Mouse (Mus musculus): ENCODE results near the gene Utf1. TPM values are rescaled to one million over a fixed set of nuclear protein-coding genes. Genes with fewer than 3 reads are reported as not detected.

The Utf1 gene
- polyA plus RNA-seq, 2 experiments from 2014 or later, result 0.90 to 2.2 TPM

DNA sequence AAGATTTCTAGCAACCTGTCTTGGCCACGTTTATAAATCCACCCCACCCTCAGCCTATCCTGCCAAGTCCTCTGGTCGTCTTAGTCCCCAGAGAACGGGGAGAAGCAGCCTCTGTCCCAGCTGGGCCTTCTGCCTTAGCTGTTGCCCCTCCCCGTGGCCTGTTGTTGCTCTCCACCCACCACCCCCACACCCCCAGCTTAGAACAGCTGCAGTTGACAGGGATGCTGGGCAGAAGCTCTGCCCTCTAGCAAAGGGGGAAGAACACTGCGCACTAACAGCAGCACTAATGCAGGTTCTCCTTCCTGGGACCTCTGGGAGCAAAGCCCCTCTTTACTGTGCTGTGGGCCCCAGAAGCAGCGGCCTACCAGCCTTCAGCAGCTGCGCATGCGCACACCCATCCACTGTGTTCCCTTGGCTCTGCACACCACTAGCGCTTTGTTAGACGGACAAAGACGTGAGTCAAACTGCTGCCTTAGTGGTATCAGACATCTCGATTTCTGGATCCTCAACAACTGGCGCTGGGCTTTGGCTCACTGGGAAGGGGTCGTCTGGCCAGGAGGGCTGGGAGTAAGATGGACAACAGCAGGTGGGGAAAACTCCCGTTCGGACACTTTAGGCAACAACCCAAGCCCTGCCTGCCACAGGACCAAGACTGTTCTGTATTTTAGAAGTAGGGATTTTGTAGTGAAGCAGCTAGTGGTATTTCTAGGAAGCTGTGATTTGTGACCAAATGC is 2.9 kb upstream of the Utf1 start:
- no peak for ATAC-seq

GRCm38 (mm10) chr7:139944291-139945240 is 977 bp downstream of the Utf1 start:
- ATAC-seq, result peak; percentile 10

DNA sequence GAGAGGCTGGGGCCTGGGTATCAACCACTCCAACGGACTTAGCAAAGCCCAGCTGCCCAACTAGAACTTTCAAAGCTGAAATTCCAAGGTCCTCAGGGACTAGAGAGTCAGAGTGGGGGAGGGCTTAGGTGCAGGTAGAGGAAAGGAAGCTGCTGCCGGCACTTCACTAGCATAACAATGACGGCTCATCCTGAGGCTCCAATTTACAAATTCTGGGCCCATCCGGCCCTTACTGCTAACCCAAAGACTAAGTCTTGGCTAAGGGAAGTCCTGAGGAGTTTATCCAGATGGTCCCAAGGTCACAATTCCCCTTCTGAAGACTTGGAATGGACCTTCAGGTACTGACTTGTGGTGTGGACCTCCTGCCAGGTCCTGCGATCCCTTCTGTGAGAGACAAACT is 1.9 kb downstream of the Utf1 start:
- no peak for ATAC-seq

DNA sequence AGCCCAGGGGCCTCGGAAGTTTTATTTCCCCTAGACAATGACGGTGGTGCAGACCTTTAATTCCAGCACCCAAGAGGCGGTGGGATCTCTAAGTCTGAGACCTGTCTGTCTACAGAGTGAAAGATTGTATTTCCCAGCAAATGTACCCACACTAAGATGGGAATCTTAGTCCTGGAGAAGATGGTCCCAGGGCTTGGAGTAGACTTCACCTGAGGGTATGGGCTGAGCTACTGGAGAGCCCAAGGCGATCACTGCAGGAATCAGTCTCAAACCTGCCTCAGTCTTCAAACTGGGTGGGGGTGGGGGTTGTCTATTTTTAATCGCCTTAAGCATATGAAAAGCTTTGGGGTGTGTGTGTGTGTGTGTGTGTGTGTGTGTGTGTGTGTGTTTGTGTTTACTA is 2.4 kb downstream of the Utf1 start:
- no peak for ATAC-seq

DNA sequence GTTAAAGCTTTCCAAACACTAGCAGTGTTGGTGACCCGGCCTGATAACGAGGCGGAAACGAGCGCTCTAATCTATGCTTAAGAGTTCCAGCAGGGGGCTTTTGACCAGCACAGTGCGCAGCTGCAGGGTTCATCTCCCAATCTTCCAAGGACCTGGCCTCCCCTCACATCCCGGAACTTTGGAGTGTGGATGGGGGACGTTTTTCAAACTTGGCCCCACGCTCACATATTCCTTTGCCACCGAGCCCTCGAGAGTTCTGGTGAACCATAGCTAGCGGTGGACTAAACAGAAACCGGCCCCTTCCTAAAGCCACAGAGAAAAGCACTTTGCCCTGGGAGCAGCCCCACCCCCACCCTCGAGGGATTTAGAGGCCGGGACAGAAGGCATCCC is 6.3 kb downstream of the Utf1 start:
- peak; percentile 61 for ATAC-seq

GRCm38 (mm10) chr7:139950283-139950971 is 6.8 kb downstream of the Utf1 start:
- peak; percentile 74 for ATAC-seq

GRCm38 (mm10) chr7:139951079-139951478 is 7.5 kb downstream of the Utf1 start:
- ATAC-seq, result no peak

- no peak for ATAC-seq
Observed at GRCm38 (mm10) chr7:139951991-139952633, 8.5 kb downstream of the Utf1 start.

DNA sequence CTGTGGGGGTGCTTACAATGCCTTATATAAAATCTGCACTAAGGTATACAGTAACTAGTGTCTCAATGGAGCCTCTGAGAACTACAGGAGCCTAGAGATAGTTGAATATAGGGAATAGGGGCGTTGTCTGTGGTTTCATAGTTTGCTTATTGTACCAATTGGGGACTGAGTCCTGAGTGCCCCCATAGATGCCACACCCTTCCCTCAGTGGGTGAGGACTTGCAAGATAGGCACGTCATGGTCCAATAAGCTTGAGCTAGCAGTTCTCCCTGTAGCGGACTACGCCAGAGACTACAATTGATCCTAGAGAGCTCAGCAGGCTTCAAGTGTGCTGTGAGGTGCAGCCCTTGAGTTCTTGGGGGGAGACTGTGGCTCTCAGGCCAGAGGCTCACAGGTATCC is 11.9 kb downstream of the Utf1 start:
- no peak for ATAC-seq

DNA sequence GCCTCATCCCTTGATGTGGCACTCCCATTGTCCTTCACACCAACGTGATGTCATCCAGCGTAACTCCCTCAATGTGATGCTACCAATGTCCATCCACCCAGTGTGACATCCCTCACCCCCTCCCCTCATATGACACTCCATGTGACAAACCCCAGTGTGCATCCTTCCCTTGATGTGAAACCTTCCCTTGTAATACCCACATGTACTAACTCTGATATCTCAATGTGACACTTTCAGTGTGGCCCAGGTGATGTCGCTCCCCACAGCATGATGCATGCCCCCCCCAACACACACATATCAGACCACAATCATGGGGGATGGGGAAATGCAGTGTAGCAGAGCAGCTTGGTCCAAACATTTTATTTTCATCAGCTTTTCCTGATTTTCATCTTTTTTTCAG is 13.1 kb downstream of the Utf1 start:
- ATAC-seq, result no peak

GRCm38 (mm10) chr7:139957437-139957836 is 13.8 kb downstream of the Utf1 start:
- ATAC-seq, result no peak

GRCm38 (mm10) chr7:139957958-139958357 is 14.4 kb downstream of the Utf1 start:
- ATAC-seq, result no peak

- no peak for ATAC-seq
Observed at GRCm38 (mm10) chr7:139961141-139961540, 17.6 kb downstream of the Utf1 start.

DNA sequence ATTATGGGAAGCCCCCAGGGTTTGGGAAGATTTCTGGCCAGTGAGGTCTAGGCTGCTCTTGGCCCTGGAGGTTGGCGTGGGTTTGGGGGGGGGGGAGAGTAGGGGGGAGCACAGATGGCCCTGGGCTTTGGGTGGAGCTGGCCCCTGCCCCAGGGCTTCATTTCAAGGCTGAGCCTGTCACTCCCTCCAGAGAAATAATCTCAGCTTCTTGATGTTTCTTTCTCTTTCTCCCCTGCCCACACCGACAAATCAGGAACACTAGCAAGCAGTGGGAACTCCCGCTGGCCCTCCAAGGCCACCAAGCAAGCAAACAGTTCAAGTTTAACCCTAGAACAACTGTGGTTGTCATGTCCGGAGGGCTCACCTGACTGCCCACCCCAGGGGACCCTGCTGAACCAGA is 20.2 kb downstream of the Utf1 start:
- no peak for ATAC-seq

DNA sequence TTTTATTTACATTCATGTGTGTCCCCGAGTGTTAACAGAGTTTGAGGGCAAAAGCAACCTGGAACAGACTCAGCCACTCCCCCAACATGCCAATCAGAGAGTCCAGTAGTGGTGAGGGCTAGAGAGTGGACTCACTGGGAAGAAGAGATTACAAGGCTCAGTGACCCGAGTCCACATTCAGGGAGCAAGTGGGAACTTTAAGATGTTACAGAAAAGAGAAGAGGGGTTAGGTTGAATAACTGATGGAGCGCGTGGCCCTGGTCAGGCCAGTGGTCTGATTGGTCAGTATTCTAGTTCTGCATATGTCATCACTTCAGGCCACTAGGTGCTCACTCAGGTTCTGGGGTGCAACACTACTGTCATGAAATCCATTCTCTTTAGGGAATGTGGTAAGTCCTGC is 23.6 kb downstream of the Utf1 start:
- ATAC-seq, result no peak

- peak; percentile 95 for ATAC-seq
Observed at GRCm38 (mm10) chr7:139968428-139968827, 24.8 kb downstream of the Utf1 start.

GRCm38 (mm10) chr7:139969348-139970130 is 25.9 kb downstream of the Utf1 start:
- ATAC-seq, result no peak

DNA sequence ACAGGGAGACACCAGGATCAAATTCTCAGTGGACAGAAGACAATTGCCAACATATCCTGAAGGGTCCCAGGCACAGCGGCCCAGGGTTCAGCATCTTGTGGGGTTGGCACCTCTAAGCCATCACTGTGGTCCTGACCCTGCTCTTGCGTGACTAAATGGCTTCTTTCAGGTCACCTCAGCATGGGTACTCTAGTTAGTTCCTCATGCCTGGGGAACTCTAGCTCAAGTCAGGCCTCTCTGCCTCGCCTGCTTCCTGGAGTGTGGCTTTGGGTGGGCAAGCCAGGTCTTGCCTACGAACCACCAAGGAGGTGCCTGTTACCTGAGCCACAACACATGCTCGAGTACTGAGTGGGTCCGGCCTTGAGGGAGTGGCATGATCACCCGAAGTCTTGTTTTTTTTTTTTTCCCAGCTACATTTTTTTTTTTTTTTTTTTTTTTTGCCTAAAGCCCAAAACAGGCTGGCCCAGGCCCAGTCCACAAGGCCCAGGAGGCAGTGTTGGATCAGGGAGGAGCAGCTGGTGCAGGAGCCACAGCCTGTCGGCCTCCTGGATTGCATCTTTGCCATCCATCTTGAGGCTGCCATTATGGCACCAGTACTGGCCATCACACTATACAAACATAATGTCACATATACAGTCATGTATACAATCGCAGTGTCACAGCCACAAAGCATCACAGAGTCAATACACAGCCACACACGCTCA is 26.8 kb downstream of the Utf1 start:
- ATAC-seq, result no peak

- ATAC-seq, result no peak
Observed at GRCm38 (mm10) chr7:139970979-139971378, 27.4 kb downstream of the Utf1 start.

DNA sequence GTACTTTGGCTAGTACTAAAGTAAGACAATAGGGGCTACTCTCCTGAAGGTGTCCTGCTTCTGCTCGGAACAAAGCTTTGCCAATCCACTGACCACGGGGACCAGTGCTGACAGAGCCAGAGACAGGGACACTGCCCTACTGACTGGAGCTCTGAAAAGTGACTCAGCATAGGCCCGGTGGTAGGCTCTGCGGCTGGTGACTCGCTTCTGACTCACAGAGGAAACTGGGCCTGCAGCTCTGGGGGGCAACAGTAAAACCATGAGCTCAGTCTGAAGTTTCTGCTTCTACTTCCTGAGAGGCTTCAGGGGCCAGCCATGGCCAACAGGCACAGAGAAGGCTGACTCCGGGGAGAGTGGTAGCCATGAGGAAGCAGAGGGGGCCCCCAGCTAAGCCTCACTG is 27.8 kb downstream of the Utf1 start:
- ATAC-seq, result no peak

DNA sequence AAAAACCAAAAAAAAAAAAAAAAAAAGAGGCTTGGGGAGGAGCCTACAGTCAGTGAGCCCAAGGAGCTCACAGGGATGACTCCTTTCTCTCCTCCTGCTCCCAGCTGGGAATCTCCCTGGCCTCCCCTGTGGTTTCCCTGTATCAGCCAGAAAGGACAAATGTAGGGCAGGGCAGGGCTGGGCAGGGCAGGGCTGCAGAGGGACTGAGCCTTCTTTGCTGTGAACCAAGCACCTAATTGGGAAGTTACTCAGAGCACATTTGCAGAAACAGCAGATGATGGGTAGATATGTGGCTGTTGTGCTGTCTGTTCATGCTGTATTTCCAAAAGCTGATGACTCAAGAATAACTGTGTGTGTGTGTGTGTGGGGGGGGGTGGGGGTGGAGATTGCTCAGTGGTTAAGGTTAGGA is 29.3 kb downstream of the Utf1 start:
- peak; percentile 1 for ATAC-seq

Data from activated CD4-positive, CD25-positive, alpha-beta regulatory T cell, adult 4 months (primary cell).